9 mouse cellular contexts compared by ENCODE assay signal in the genomic region with DNA sequence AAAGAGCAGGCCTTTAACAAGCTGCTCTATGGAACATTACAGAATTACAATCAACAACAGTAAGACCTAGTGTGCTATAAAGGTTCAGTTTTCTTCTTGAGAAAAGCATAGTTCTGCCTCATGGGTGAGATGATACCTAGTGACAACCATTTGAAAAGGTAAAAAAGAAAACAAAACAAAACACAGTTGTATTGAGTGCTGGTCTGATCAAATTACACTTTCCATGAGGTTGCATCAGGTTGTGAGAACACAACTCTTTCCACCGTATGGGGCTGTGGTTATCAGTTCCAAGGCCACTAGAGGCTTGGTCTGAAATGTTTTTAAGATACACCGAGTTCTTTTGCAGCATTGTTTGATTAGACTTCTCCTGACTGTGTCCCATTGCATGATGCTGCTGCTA. TPM values are rescaled to one million over a fixed set of nuclear protein-coding genes. Genes with fewer than 3 reads are reported as not detected.
DNase-seq lines count a peak whose midpoint lies in the region; ATAC-seq lines count a peak whose summit lies in the region.
"Had no signal": no experiment of that assay in that cellular context is flagged by ENCODE, and none has a peak within 500 bp of the region (broad histone marks: within the 10 kb centered on the region; RNA-seq: fewer than 3 reads in every experiment).

No protein-coding gene starts in this region.

- no peaks in the 10 kb centered on the region for H3K27me3 ChIP-seq in heart, embryonic 10.5 days (ENCODE audit: insufficient read depth, poor library complexity, severe bottlenecking)
- H3K27me3 ChIP-seq in hindbrain, embryonic 13.5 days = no peaks in the 10 kb centered on the region

- ATAC-seq in hindbrain, embryonic 13.5 days (ENCODE audit: low FRiP score) = no peak
- ATAC-seq in megakaryocyte-erythroid progenitor cell, adult 5-6 weeks (replicated peaks; ENCODE audit: low FRiP score, low TSS enrichment, poor library complexity, severe bottlenecking) = peak; percentile 13; the same call in 1 of the 2 replicates

- peak overlapping the region; percentile 74 for H3K9ac ChIP-seq in hindbrain, embryonic 13.5 days

- intact Hi-C loops in left cerebral cortex, postnatal 14 days (cut with DNase I) = no loop called here

- WGBS in heart, embryonic 10.5 days = 75% methylated on average over 2 of the region's 2 CpGs
- WGBS in hindbrain, embryonic 13.5 days = 92% methylated on average over 2 of the region's 2 CpGs

- peak overlapping the region; percentile 64; the same call in 1 of the 2 replicates for H3K4me3 ChIP-seq in heart, embryonic 10.5 days
- peak overlapping the region; percentile 55 for H3K4me3 ChIP-seq in hindbrain, embryonic 13.5 days

- peak overlapping the region; percentile 67 for H3K4me2 ChIP-seq in hindbrain, embryonic 13.5 days

- H3K9me3 ChIP-seq in heart, embryonic 10.5 days = peaks cover 15% of the 10 kb centered on the region
- H3K9me3 ChIP-seq in hindbrain, embryonic 13.5 days = peaks cover 15% of the 10 kb centered on the region

- no peak for DNase-seq in heart, embryonic 10.5 days (ENCODE audit: low spot score)
- DNase-seq in heart, postnatal 4 days = no peak
- DNase-seq in MN1 (ENCODE audit: low spot score) = peak; percentile 52
- DNase-seq in right cerebral cortex, postnatal 36 days (ENCODE audit: low spot score in 2 of 2) = no peak
- no peak for DNase-seq in urinary bladder, postnatal 25 days (ENCODE audit: low spot score)
- no peak for DNase-seq in left cerebral cortex, postnatal 14 days (ENCODE audit: low spot score in 2 of 2)
- DNase-seq: cerebellum, postnatal 25 days had no signal

- no peak overlapping the region for H3K27ac ChIP-seq in heart, embryonic 10.5 days
- no peak overlapping the region for H3K27ac ChIP-seq in hindbrain, embryonic 13.5 days

- no peaks in the 10 kb centered on the region for H3K4me1 ChIP-seq in heart, embryonic 10.5 days
- peaks cover 4% of the 10 kb centered on the region for H3K4me1 ChIP-seq in hindbrain, embryonic 13.5 days (replicated peaks)

- peaks cover 24% of the 10 kb centered on the region for H3K36me3 ChIP-seq in heart, embryonic 10.5 days
- peaks cover 21% of the 10 kb centered on the region for H3K36me3 ChIP-seq in hindbrain, embryonic 13.5 days

RNA-seq across cellular contexts. Expression of a gene that starts 30.1 kb away (rescaled TPM):
- polyA plus RNA-seq in heart, embryonic 10.5 days (2016; fragmentation: Nextera tagmentation; extraction: Ambion mirVana) = 19.0 and 19.6 TPM in 2 replicates
- 10 to 100 TPM; 14.4 to 15.7 TPM for total RNA-seq in heart, postnatal 4 days (2021)
- 23.2 and 26.5 TPM in 2 replicates for polyA plus RNA-seq in hindbrain, embryonic 13.5 days (2015; fragmentation: Nextera tagmentation; extraction: Ambion mirVana)
- total RNA-seq in megakaryocyte-erythroid progenitor cell, adult 5-6 weeks (2014; fragmentation: Nextera tagmentation) = 12.7 and 13.3 TPM in 2 replicates
- total RNA-seq in megakaryocyte-erythroid progenitor cell, adult 5-6 weeks (2017) = 24.4 and 27.9 TPM in 2 replicates
- total RNA-seq in left cerebral cortex, postnatal 14 days (2021) = 10 to 100 TPM; 21.6 to 22.0 TPM
